Mouse (Mus musculus): ENCODE results near the gene Ror1.

- no peak for TF ChIP-seq EP300 (IDR thresholded peaks at IDR 0.05; ENCODE audit: low read depth)
- TF ChIP-seq CTCF (IDR thresholded peaks at IDR 0.05; ENCODE audit: low read depth), result no peak
Measured at GRCm38 (mm10) chr4:100426101-100426500, 330.5 kb downstream of the Ror1 start.
